Mouse (Mus musculus) forebrain, embryonic 12.5 days (tissue): ENCODE results near the gene Gm11992. TPM values are rescaled to one million over a fixed set of nuclear protein-coding genes. Genes with fewer than 3 reads are reported as not detected.

ENCODE experiments used
- ATAC-seq: fragments of 200-750 bp; cut with Nextera tagmentation; 2 replicates; pipeline ENCODE4 v1.8.0; 2017; ENCODE audit warnings: moderate TSS enrichment; ENCODE audit not compliant: low FRiP score
- H3K27ac ChIP-seq: fragments of 300-500 bp; sonication (generic); 2 replicates; pipeline ENCODE4 v1.5.1; 2016; ENCODE audit warnings: mild to moderate bottlenecking
- H3K27me3 ChIP-seq: fragments of 300-500 bp; sonication (generic); 2 replicates; pipeline ENCODE4 v1.6.1; 2016; ENCODE audit warnings: mild to moderate bottlenecking
- H3K36me3 ChIP-seq: fragments of 300-500 bp; sonication (generic); replicated peaks from 2 replicates; pipeline ENCODE4 v1.6.1; 2016; ENCODE audit warnings: mild to moderate bottlenecking
- H3K4me1 ChIP-seq: fragments of 300-500 bp; sonication (generic); 2 replicates; pipeline ENCODE4 v1.6.1; 2016
- H3K4me2 ChIP-seq: fragments of 300-500 bp; sonication (generic); 2 replicates; pipeline ENCODE4 v1.6.1; 2016; ENCODE audit warnings: mild to moderate bottlenecking, moderate library complexity
- H3K4me3 ChIP-seq: fragments of 300-500 bp; sonication (generic); replicated peaks from 2 replicates; pipeline ENCODE4 v1.5.1; 2016; ENCODE audit warnings: mild to moderate bottlenecking
- H3K9ac ChIP-seq: fragments of 300-500 bp; sonication (generic); 2 replicates; pipeline ENCODE4 v1.6.1; 2016; ENCODE audit warnings: mild to moderate bottlenecking
- H3K9me3 ChIP-seq: fragments of 300-500 bp; sonication (generic); 2 replicates; pipeline ENCODE4 v1.6.1; 2016
- WGBS: fragments of 180-500 bp; shearing (Covaris S2); methylation state at CpG from one replicate; pipeline ENCODE4 v1.1.7; 2016; 5-methylcytosine and 5-hydroxymethylcytosine counted together
- polyA plus RNA-seq: library from polyadenylated mRNA; unstranded; fragments of >200 nt; fragmentation: Nextera tagmentation; extraction: Ambion mirVana; gene quantifications from 2 replicates; pipeline ENCODE4 v1.2.1, GENCODE M21; 2016

Gm11992 gene
- polyA plus RNA-seq, 1 experiment from 2014 or later: 0.68 TPM

GRCm38 (mm10) chr11:9047044-9047443, 1.4 kb upstream of the Gm11992 start:
- no peak for ATAC-seq
- H3K4me2 ChIP-seq: no peak overlapping the region
- H3K4me3 ChIP-seq: no peak overlapping the region
- 86% methylated on average over 5 of the region's 5 CpGs for WGBS
- H3K4me1 ChIP-seq: peaks cover 6% of the 10 kb centered on the region
- peaks cover 19% of the 10 kb centered on the region for H3K27me3 ChIP-seq
- H3K36me3 ChIP-seq: no peaks in the 10 kb centered on the region
- H3K9ac ChIP-seq: no peak overlapping the region
- H3K27ac ChIP-seq: no peak overlapping the region
- H3K9me3 ChIP-seq: no peaks in the 10 kb centered on the region

GRCm38 (mm10) chr11:9048703-9049060, 288 bp downstream of the Gm11992 start, which contains the start of gene Sun3:
Gene Sun3, minus strand, starts transcription at chr11:9048991.
- peak; percentile 84 for ATAC-seq
- under 1% methylated on average over 18 of the region's 18 CpGs for WGBS
- peak within 1 kb of the TSS; percentile 93 for H3K4me2 ChIP-seq
- no peak within 1 kb of the TSS for H3K27ac ChIP-seq
- no peaks in the 10 kb centered on the region for H3K36me3 ChIP-seq
- H3K4me3 ChIP-seq: peak within 1 kb of the TSS; percentile 43
- peaks cover 19% of the 10 kb centered on the region for H3K27me3 ChIP-seq
- H3K4me1 ChIP-seq: peaks cover 6% of the 10 kb centered on the region
- H3K9ac ChIP-seq: peak within 1 kb of the TSS; percentile 42; the same call in 1 of the 2 replicates
- no peaks in the 10 kb centered on the region for H3K9me3 ChIP-seq

- Histone ChIP-seq H3K27ac (no peak overlapping the region), H3K4me1 (peaks cover 6% of the 10 kb centered on the region), H3K4me3 (no peak overlapping the region), H3K36me3 (no peaks in the 10 kb centered on the region), H3K9me3 (no peaks in the 10 kb centered on the region), H3K4me2 (no peak overlapping the region), H3K27me3 (peaks cover 19% of the 10 kb centered on the region), H3K9ac (no peak overlapping the region)
- ATAC-seq: no peak
- 80% methylated on average over 4 of the region's 4 CpGs for whole genome bisulfite sequencing
These were observed 1.8 kb downstream of the Gm11992 start for GRCm38 (mm10) chr11:9050241-9050640.

GRCm38 (mm10) chr11:9051895-9052294, 3.5 kb downstream of the Gm11992 start:
- H3K36me3 ChIP-seq: no peaks in the 10 kb centered on the region
- no peak overlapping the region for H3K4me3 ChIP-seq
- peaks cover 6% of the 10 kb centered on the region for H3K4me1 ChIP-seq
- H3K27me3 ChIP-seq: peaks cover 19% of the 10 kb centered on the region
- ATAC-seq: no peak
- H3K4me2 ChIP-seq: no peak overlapping the region
- WGBS: 75% methylated on average over 2 of the region's 2 CpGs
- H3K9ac ChIP-seq: no peak overlapping the region
- H3K27ac ChIP-seq: no peak overlapping the region
- no peaks in the 10 kb centered on the region for H3K9me3 ChIP-seq

- WGBS: 86% methylated on average over 2 of the region's 2 CpGs
- H3K36me3 ChIP-seq: no peaks in the 10 kb centered on the region
- no peak for ATAC-seq
These were observed 8.5 kb downstream of the Gm11992 start for GRCm38 (mm10) chr11:9056937-9057336.

GRCm38 (mm10) chr11:9057711-9058110, 9.3 kb downstream of the Gm11992 start:
- Histone ChIP-seq H3K9me3 (no peaks in the 10 kb centered on the region), H3K4me1 (no peaks in the 10 kb centered on the region), H3K4me2 (no peak overlapping the region), H3K27ac (no peak overlapping the region), H3K4me3 (no peak overlapping the region), H3K27me3 (no peaks in the 10 kb centered on the region), H3K9ac (no peak overlapping the region), H3K36me3 (no peaks in the 10 kb centered on the region)
- no peak for ATAC-seq
- WGBS: 90% methylated on average over 4 of the region's 4 CpGs

More at GRCm38 (mm10) chr11:9056937-9057336, 8.5 kb downstream of the Gm11992 start:
- Histone ChIP-seq H3K4me1 (no peaks in the 10 kb centered on the region), H3K27ac (no peak overlapping the region), H3K27me3 (no peaks in the 10 kb centered on the region), H3K4me3 (no peak overlapping the region), H3K9ac (no peak overlapping the region), H3K4me2 (no peak overlapping the region), H3K9me3 (no peaks in the 10 kb centered on the region)

GRCm38 (mm10) chr11:9060029-9060428, 11.6 kb downstream of the Gm11992 start:
- Histone ChIP-seq H3K27me3 (no peaks in the 10 kb centered on the region), H3K4me1 (no peaks in the 10 kb centered on the region), H3K36me3 (no peaks in the 10 kb centered on the region), H3K4me3 (no peak overlapping the region), H3K9ac (no peak overlapping the region), H3K4me2 (no peak overlapping the region), H3K9me3 (no peaks in the 10 kb centered on the region), H3K27ac (no peak overlapping the region)
- no peak for ATAC-seq
- WGBS: 76% methylated on average over 1 of the region's 1 CpGs

GRCm38 (mm10) chr11:9060484-9060883, 12.1 kb downstream of the Gm11992 start:
- Histone ChIP-seq H3K4me3 (no peak overlapping the region), H3K4me1 (no peaks in the 10 kb centered on the region), H3K4me2 (no peak overlapping the region), H3K9ac (no peak overlapping the region), H3K27ac (no peak overlapping the region), H3K9me3 (no peaks in the 10 kb centered on the region), H3K36me3 (no peaks in the 10 kb centered on the region), H3K27me3 (no peaks in the 10 kb centered on the region)
- ATAC-seq: no peak
- 72% methylated on average over 5 of the region's 5 CpGs for WGBS

- Histone ChIP-seq H3K27me3 (no peaks in the 10 kb centered on the region), H3K27ac (no peak overlapping the region), H3K4me3 (no peak overlapping the region), H3K4me1 (no peaks in the 10 kb centered on the region), H3K9me3 (no peaks in the 10 kb centered on the region), H3K4me2 (no peak overlapping the region), H3K36me3 (no peaks in the 10 kb centered on the region), H3K9ac (no peak overlapping the region)
- no peak for ATAC-seq
- WGBS: 89% methylated on average over 3 of the region's 3 CpGs
These were observed 28.1 kb downstream of the Gm11992 start for GRCm38 (mm10) chr11:9076444-9076843.

- Histone ChIP-seq H3K27ac (no peak overlapping the region), H3K4me2 (no peak overlapping the region), H3K4me3 (no peak overlapping the region), H3K9ac (no peak overlapping the region), H3K4me1 (peaks cover 16% of the 10 kb centered on the region), H3K36me3 (no peaks in the 10 kb centered on the region), H3K9me3 (no peaks in the 10 kb centered on the region), H3K27me3 (peaks cover 36% of the 10 kb centered on the region)
- 76% methylated on average over 2 of the region's 2 CpGs for WGBS
- no peak for ATAC-seq
These were observed 64.8 kb downstream of the Gm11992 start for GRCm38 (mm10) chr11:9113189-9113588.

GRCm38 (mm10) chr11:9115367-9116120, 67.2 kb downstream of the Gm11992 start:
- H3K36me3 ChIP-seq: no peaks in the 10 kb centered on the region
- peaks cover 55% of the 10 kb centered on the region for H3K27me3 ChIP-seq
- H3K4me1 ChIP-seq: peaks cover 32% of the 10 kb centered on the region
- H3K4me2 ChIP-seq: peak overlapping the region; percentile 32; the same call in 1 of the 2 replicates
- H3K9me3 ChIP-seq: no peaks in the 10 kb centered on the region
- no peak overlapping the region for H3K27ac ChIP-seq
- WGBS: 18% methylated on average over 9 of the region's 9 CpGs
- H3K9ac ChIP-seq: no peak overlapping the region
- H3K4me3 ChIP-seq: no peak overlapping the region
- ATAC-seq: no peak

- no peak overlapping the region for H3K9ac ChIP-seq
- no peak overlapping the region for H3K4me3 ChIP-seq
- 2% methylated on average over 10 of the region's 10 CpGs for WGBS
- ATAC-seq: no peak
- no peaks in the 10 kb centered on the region for H3K36me3 ChIP-seq
- no peaks in the 10 kb centered on the region for H3K9me3 ChIP-seq
- H3K4me2 ChIP-seq: peak overlapping the region; percentile 32
- H3K27me3 ChIP-seq: peaks cover 60% of the 10 kb centered on the region
- no peak overlapping the region for H3K27ac ChIP-seq
- peaks cover 32% of the 10 kb centered on the region for H3K4me1 ChIP-seq
These were observed 67.7 kb downstream of the Gm11992 start for GRCm38 (mm10) chr11:9116121-9116520.

- peaks cover 60% of the 10 kb centered on the region for H3K27me3 ChIP-seq
- WGBS: 7% methylated on average over 3 of the region's 3 CpGs
- H3K4me2 ChIP-seq: no peak overlapping the region
- H3K4me1 ChIP-seq: peaks cover 32% of the 10 kb centered on the region
- H3K4me3 ChIP-seq: no peak overlapping the region
- H3K9me3 ChIP-seq: no peaks in the 10 kb centered on the region
- no peak overlapping the region for H3K9ac ChIP-seq
- H3K27ac ChIP-seq: no peak overlapping the region
- no peak for ATAC-seq
- no peaks in the 10 kb centered on the region for H3K36me3 ChIP-seq
These were observed 68.5 kb downstream of the Gm11992 start for GRCm38 (mm10) chr11:9116916-9117315.
